Mouse (Mus musculus): Measurements from ENCODE around the gene Cfap20.
"Not testable (repeated sequence)": the region's sequence is repeated elsewhere in the genome, so short reads cannot be mapped to it uniquely, and the experiment has no call there.

The Cfap20 gene

GRCm38 (mm10) chr8:95424682-95425081 is 10.0 kb downstream of the Cfap20 start:
- intact Hi-C loops (cut with DNase I), result loop anchor here (5.0 kb wide), 1 partner anchor 77 kb away; no protein-coding TSS in a partner anchor

GRCm38 (mm10) chr8:95422193-95422810 is 12.4 kb downstream of the Cfap20 start:
- intact Hi-C loops (cut with DNase I), result no loop called here

GRCm38 (mm10) chr8:95411309-95411972 is 23.2 kb downstream of the Cfap20 start:
- intact Hi-C loops (cut with DNase I), result no loop called here

- intact Hi-C loops (cut with DNase I), result no loop called here
These were observed 25.2 kb downstream of the Cfap20 start for GRCm38 (mm10) chr8:95409518-95409917.

- intact Hi-C loops (cut with DNase I), result no loop called here
These were observed 33.6 kb downstream of the Cfap20 start for GRCm38 (mm10) chr8:95401091-95401490.

GRCm38 (mm10) chr8:95399131-95399530 is 35.5 kb downstream of the Cfap20 start:
- intact Hi-C loops (cut with DNase I), result no loop called here

GRCm38 (mm10) chr8:95397201-95397600 is 37.5 kb downstream of the Cfap20 start:
- intact Hi-C loops (cut with DNase I), result no loop called here

GRCm38 (mm10) chr8:95396752-95397151 is 37.9 kb downstream of the Cfap20 start:
- intact Hi-C loops (cut with DNase I), result no loop called here

- intact Hi-C loops (cut with DNase I), result no loop called here
These were observed 39.3 kb downstream of the Cfap20 start for GRCm38 (mm10) chr8:95395186-95395918.

GRCm38 (mm10) chr8:95392604-95393003 is 42.1 kb downstream of the Cfap20 start:
- intact Hi-C loops (cut with DNase I), result no loop called here

GRCm38 (mm10) chr8:95391101-95391500 is 43.6 kb downstream of the Cfap20 start:
- intact Hi-C loops (cut with DNase I), result no loop called here

- intact Hi-C loops (cut with DNase I), result no loop called here
These were observed 44.4 kb downstream of the Cfap20 start for GRCm38 (mm10) chr8:95390312-95390711.

GRCm38 (mm10) chr8:95387936-95388335 is 46.7 kb downstream of the Cfap20 start:
- intact Hi-C loops (cut with DNase I), result no loop called here

GRCm38 (mm10) chr8:95387221-95387620 is 47.4 kb downstream of the Cfap20 start:
- intact Hi-C loops (cut with DNase I), result no loop called here

- intact Hi-C loops (cut with DNase I), result no loop called here
These were observed 48.6 kb downstream of the Cfap20 start for GRCm38 (mm10) chr8:95386037-95386436.

- intact Hi-C loops (cut with DNase I), result no loop called here
These were observed 50.2 kb downstream of the Cfap20 start for GRCm38 (mm10) chr8:95384501-95384900.

- intact Hi-C loops (cut with DNase I), result no loop called here
These were observed 53.1 kb downstream of the Cfap20 start for GRCm38 (mm10) chr8:95381595-95381994.

- intact Hi-C loops (cut with DNase I), result no loop called here
These were observed 53.7 kb downstream of the Cfap20 start for GRCm38 (mm10) chr8:95380953-95381352.

GRCm38 (mm10) chr8:95378928-95379327 is 55.7 kb downstream of the Cfap20 start:
- intact Hi-C loops (cut with DNase I), result not testable (repeated sequence)

GRCm38 (mm10) chr8:95377863-95378291 is 56.8 kb downstream of the Cfap20 start:
- intact Hi-C loops (cut with DNase I), result no loop called here

GRCm38 (mm10) chr8:95377101-95377500 is 57.6 kb downstream of the Cfap20 start:
- intact Hi-C loops (cut with DNase I), result no loop called here

GRCm38 (mm10) chr8:95376309-95376999 is 58.2 kb downstream of the Cfap20 start:
- intact Hi-C loops (cut with DNase I), result no loop called here
